12 mouse cellular contexts compared by ENCODE assay signal in genomic region chr2:170216311-170216710, GRCm38 (mm10).
"Had no signal": no experiment of that assay in that cellular context is flagged by ENCODE, and none has a peak within 500 bp of the region (broad histone marks: within the 10 kb centered on the region; RNA-seq: fewer than 3 reads in every experiment).

No protein-coding gene starts in this region.

- DNase-seq: left cerebral cortex, postnatal 4 days; liver; liver, embryonic 13.5 days; liver, postnatal 0 days; lung, adult 18-20 months; lung, adult 2 months; lung, embryonic 14.5 days; lung, postnatal 10 days; lung, postnatal 14 days; lung, postnatal 36 days; lung, postnatal 4 days; midbrain, embryonic 14.5 days had no signal
